Mouse (Mus musculus): ENCODE results near the gene Uox. TPM values are rescaled to one million over a fixed set of nuclear protein-coding genes. Genes with fewer than 3 reads are reported as not detected.

Gene Uox
- 100 to 1,000 TPM in 1 of 2 experiments, 10 to 100 TPM in 1; 44.1 to 112 TPM for total RNA-seq (2021)
- long read RNA-seq, experiment 1, transcript Uox-201 (8 exons, 2,737 nt) = major isoform, 159 of 196 reads
- long read RNA-seq, experiment 1, partial matches to known transcripts = 10 of 196 reads
- long read RNA-seq, experiment 1, other reads (novel, unspliced or antisense) = 24 of 196 reads
- long read RNA-seq, experiment 2, transcript Uox-201 (8 exons, 2,737 nt) = major isoform, 8 of 9 reads
- long read RNA-seq, experiment 2, partial matches to known transcripts = 0 of 9 reads
- long read RNA-seq, experiment 2, other reads (novel, unspliced or antisense) = 1 of 9 reads

DNA sequence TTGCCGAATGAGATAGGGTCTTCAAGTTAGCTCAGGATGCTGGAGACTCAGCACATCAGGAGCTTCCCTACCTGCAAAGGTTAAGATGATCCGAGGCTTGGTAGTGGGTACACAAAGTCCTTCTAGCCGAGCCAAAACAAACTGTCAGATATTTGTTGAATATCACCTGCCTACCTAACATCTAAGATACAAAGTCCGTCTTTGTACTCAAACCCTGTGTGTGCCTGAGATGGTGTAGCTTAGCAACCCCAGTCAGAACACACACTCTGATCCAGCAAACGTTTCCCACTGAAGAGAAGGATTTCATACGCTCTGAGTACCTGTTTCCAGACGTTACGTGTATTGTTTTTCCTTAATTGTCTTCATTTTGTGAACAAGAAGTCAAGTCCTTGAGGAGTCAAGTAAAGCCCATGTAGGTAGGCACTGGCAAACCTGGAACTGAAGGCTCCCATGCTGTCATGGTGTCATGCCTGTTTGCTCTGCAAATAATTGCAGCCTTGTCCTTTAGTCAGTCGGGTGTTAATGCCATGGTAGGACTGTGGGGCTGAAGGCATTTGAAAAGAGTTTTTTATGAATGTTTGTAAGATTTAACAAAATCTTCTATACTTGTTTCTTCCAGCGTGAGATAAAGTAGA, at the start of gene Uox:
Uox (plus strand) TSS at position 279 of the 635 bp plus-strand sequence.
- no peak for DNase-seq

DNA sequence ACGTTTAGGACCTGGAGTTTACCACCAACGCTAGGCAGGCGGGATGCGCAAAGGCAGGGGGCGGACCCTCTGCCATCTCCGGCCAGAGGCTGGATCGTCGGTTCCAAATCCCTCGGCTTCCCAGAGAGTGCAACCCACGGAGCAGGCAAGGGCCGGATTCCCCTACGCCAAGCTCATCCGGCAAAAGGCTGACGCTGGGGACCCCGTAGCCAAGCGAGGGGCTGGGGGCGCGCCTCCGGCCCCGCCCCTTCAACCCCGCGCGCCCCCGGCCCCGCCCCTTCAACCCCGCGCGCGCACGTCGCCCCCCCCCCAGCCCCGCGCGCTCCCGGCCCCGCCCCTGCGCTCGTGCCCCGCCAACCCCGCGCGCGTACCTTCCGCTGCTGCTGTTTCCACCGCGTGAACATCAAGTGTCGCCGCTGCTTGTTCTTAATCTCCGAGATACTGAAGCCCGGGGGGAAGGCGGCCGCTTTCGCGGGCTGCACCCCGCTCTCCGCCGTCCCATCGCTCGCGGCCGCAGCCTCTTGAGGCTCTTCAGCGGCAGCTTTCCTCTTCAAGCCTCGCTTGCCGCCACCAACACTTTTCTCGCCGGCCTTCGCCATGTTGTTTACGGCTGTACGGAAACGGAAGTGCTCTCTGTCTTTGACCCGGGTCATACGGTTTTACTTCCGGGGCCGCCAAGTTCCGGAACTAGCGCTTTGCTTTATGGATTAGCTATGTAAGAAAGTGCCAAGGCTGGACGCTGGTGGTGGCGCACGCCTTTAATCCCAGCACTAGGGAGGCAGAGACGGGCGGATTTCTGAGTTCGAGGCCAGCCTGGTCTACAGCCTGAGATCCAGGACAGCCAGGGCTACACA, 49.2 kb upstream of the Uox start, which contains the start of gene Rpf1:
Rpf1 (minus strand) TSS at position 632 of the 854 bp plus-strand sequence.
- peak; percentile 92 for DNase-seq

DNA sequence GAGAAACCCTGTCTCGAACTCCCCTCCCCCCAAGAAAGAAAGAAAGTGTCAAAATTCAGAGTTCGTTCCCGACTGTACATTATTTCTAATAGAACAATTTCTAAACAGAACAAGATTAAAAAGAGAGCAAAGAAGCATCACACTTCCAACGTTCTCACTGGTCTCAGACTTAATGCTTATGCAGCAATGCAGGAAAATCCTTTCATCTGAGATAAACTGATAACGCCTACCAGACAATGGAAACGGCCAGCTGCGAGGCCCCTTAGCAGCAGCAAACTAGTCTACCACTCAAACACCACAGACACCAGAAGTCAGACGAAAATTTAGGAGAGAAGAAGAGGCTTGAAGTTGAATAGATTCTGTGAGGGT, 48.6 kb upstream of the Uox start:
- DNase-seq = no peak

DNA sequence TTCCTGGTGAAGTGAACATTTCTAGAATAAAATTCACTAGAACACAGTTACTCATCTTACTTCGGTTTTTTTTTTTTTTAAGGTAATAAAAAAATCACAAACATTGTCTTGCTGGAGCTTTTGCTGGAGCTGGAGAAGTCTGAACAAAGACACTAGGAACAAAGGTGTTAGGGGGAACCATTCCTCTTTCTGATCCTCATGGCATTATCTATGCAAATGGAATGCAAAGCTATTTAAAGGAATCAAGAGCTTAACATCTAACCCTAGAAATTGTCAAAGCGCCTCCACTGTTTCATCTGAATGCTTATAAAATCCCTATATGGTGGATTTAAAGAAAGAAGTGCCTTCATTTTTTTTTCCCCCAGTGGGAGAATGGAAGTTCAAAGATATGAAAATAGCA, 41.9 kb upstream of the Uox start:
- DNase-seq = no peak

DNA sequence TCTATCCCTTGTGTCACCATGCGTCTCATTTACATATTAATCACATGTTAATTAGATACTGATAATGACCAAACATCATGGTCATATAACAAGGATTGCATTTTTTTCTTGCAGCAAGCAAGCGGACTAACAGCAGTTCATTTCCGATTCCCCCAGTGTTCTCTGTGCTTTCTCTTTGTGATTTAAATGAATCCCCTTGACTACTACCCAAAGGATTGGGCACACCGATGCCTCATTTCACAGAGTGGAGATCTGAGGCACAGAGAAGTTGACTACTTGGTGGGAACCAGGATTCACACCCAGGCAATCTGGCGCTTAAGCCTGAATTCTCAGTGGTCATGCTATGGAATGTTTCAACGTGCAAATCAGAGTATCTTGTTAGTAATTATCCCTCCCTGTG, 35.2 kb upstream of the Uox start:
- no peak for DNase-seq

DNA sequence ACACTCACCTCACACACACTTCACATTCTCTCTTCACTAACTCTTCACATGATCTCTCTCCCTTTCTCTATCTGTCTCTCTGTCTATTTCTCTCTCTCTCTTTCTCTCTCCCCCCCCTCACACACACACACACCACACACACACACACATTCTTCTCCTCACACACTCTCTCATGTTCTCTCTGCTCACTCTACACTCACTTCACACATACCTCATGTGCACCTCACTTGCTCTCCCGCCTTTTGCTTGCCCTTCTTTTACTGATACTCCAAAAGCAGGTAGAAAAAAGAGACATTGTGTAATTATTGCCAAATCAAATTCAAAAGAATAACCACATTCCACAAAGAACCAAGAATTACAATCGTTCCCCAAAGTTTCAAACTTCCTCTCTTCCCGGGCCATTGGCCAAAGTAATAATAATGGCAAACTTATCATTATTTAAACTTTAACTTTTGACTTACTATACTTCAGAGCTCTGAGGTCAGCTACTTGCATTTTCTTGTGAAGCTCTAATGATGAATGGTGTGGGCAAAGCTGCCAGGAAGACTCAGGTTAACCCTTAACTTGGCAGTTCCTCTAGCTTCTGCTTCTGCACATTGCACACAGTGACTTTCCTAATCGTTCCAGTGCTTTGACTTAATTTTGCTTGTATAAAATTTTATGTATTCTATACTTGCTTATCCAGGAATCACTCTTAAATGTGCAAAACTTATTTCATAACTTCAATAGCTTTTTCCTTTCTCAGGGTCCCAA, 29.5 kb upstream of the Uox start:
- DNase-seq = no peak

DNA sequence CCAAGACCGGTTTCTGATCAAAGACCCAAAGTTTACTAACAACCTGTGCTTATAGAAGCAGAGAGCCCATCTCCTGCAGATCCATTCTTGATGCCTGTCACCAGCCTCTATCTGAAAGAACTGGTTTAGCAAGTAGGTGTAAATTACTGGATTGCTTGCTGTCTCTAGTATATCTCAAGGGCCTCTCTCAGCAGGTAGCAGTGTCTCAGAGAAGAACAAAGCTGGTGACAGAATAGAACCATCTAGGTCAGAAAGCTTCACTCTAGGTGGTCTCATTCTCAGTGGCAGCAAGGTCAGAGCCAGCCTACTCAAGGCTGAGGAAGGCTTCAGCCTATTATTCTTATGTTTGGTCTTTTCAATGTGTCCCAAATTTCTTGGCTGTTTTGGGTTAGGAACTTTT, 26.6 kb upstream of the Uox start:
- no peak for DNase-seq

DNA sequence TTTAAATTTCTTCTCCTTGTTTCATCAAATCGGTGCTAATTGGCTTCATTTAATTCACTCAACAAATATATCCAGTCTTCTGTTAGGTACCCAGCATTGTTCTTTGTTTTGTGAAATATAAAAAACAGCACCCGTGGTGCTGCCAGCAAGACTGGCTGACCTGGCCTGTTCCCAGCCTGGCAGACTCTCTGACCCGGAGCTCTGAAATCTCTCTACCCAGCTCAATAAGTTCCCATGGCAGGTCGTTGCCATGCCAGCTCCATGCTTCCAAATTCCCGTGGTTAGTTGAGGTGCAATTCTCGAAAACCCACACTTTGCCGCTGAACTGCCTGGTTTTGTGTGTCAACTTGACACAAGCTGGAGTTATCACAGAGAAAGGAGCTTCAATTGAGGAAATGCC, 15.4 kb upstream of the Uox start:
- no peak for DNase-seq

DNA sequence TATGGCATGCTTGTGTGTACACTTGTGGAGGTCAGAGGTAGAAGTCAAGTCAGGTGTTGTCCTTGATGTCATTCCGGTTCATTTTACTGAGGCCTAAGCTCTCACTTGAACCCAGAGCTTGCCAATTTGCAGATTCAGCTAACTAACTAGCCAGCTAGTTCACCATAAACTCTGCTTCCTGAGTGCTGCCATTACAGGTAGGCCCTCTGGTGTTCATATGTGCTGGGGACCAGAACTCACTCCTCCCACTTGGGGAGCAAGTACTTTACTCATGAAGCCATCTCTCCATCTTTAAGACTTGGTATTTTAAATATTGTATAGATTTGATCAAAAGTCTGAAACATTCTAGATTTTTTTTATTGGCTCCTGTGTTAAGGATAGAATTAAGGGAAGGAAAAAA, 13.7 kb upstream of the Uox start:
- no peak for DNase-seq

DNA sequence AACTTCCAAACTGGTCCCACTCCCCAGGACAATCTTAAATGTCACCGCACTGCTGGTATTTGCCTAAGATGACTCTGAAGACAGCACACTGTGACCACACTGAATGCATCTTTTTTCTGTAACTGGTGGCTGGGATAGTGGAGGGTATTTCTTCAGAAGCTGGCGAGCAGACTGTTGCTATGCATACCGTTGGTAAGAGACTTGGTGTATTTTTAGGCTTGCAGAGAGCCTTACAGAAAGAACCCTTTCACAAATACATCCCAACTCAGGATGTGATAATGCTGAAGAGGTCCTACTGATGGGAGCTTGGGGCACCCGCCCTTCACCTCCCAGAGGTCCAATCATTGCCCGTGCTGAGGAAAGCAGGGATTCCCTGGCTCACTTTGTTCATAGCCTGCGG, 12.7 kb upstream of the Uox start:
- no peak for DNase-seq

DNA sequence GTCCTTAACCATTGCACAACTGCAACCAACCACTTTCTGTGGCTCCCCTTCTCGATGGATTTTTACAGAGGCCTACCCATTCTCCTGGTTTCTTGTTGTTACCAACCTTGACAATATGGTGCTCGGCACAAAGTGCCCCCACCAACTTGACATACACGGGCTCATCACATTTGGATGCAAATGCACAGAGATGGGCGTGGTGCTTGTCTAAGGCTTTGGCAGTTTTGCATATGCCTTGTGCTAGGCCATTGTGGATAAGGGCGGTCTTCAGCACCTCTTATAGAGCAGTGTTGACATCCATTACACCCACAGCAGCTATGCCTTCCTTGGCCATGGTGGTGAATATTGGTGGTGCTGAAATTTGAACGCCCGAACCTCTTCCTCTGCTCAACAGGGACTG, 7.3 kb upstream of the Uox start:
- no peak for DNase-seq

DNA sequence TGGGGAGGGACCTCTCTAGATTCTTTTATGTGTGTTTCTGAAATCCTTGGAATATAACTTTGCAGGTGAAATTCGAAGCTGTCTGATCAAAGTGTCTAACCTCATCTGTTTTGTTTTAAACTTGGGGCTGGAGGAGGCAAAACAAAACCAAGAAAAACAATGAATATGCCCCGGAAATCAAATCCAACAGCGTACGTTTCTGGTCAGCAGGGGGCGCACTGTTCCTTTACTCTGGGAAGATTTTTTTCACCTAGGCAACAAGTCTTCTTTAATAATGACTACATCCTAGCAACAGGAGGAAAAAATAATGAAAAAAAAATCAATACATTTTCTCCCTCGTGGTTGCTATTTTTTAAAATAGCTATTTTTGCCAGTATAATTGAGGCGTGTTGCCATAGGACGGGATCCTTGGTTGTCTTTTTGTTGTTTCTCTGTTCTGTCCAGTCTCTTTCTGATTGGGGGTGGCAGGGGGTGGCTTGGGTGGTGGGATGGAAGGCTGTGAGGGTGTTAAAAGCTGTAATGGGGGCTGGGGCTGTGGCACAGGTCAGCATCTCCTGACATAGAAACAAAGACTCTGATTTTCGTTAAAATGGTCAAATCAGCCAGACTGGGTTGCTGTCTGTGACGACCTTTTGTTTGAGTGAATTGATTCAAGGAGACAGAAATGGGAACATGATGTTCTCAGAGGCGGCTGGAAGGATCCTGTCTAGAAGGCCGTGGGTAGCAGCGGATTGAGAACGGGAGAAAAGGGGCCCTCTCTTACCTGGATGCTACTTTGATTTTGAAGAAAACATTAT, 5.8 kb upstream of the Uox start:
- peak; percentile 89 for DNase-seq

DNA sequence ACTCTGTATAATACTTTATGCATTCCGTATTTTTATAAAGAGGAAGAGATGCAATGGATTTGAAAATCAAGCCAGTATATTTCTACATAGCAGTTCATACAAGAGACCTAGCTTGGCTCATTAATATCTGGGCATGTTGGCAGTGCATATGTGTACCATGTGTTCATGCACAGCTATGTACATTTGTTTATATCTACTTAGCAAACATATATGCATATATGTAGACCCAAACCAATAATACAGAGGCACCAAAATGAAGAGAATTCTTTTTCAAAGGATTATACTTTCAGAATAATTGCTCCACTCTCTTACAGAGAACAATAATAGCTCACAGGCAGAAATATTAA, 5.2 kb upstream of the Uox start:
- no peak for DNase-seq

DNA sequence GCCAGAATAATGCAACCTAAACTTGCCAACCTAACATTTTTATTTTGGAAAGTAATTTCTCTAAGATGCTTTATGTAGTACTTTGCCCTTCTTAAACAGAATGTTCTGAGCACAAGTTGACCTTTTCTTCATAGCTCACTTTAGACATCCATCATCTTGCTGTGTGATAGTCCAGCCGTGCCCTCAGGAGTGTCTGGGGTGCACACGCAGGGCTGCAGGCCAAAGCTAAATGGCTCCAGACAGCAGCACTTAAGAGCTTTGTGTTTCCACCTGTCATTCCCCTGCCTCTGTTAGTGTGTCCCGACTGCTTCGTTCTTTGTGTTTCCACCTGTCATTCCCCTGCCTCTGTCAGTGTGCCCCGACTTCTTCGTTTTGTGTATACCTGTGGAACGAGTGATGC, 2.9 kb upstream of the Uox start:
- DNase-seq = no peak

DNA sequence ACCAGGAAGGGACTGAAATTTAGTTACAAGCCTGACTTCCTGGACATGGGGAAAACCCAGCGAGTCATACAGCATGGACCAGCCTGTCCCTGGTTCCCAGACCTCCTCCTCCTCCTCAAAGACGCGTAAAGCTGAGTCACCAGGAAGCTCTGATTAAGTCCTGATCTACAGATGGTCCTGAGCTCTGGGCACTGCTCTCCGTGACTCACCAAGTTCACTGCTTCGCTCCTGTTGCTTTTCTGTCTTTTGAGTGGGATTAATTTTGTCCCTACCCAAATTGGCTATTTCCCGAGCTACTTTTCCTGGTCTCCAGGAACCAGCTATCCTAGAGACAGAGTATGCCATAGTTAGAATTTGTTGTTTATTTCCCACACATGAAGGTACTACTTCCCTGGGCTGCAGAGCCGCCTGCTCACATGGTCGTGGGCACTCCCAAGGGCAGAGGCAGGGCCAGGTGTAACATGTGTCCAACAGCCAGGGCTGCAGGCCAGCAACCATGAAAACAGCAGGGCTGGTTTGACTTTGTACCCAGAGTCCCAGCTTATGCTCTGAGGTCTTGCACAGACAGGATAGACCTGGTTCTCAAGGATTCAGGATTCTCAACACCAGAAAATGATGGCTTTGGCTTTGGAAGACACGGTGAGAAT, 2.2 kb upstream of the Uox start:
- peak; percentile 55 for DNase-seq

DNA sequence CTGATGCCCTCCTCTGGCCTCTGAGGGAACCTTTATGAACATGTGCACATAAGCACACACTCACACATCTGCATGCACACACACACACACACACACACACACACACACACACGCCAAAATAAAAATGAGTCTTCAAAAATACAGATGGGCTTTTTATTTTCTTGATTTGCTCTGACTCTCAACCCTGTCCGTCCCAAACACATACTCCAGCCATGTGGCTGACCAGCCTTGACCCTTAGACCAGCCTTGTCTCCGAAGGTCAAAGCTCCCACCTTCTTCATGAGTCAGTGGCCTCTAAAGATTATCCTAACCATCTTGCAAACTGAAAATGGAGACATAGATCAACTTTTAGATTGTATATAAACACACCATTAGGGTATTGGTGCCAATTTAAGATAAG, 632 bp upstream of the Uox start:
- no peak for DNase-seq

DNA sequence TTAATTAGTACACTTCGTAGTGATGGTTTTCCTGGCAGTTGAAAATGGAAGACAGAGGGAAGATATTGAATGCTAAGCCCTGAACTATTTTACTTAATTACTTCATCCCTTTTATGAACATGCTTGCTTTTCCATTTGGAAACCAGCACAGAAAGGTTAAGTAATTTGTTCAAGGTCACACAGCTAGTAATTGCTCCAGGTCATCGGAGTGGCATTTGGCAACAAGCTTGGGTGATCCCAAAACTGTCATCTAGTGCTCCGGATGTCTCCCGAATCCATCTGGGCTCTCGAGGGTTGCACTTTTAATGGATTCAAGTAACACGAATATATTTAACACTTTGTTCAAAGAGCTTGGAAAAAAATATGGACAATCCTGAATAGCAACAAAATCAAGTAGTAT, 713 bp downstream of the Uox start:
- DNase-seq = no peak

DNA sequence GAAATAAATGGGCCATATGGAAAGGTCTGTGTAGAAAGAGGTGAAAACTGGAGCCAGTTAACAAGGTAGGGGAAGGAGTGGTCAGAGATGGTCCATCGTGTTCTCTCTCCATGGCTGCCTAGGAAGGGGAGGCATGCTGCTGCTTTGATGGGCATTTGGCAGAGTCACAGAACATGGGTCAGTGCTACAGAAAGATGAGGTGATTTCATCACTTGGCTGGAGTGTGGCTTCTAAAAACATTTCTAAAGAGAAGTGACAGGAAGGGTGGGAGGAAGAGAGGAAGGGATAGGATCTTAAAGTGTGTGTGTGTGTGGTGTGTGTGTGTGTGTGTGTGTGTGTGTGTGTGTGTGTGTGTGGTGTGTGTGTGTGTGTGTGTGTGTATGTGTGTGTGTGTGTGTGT, 1.1 kb downstream of the Uox start:
- DNase-seq = no peak

DNA sequence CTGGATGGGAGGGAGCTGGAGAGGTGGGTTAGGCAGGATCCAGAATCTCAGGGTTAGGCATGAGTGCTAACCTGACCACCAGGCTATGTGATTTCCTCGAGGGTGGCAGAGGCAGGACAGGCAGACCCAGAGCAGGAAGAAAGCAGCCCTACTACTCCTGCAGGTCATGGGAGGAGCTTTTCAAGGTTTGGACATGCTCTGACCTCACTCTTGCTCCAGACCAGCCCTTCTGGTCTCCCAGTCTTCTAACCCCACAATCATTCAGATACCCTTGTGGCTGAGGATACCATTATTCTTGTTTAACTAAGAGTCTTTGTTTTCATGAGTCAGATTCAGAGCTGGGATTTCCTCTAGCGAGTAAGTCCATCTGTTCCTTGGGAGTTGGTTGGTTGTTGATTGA, 7.4 kb downstream of the Uox start:
- no peak for DNase-seq

DNA sequence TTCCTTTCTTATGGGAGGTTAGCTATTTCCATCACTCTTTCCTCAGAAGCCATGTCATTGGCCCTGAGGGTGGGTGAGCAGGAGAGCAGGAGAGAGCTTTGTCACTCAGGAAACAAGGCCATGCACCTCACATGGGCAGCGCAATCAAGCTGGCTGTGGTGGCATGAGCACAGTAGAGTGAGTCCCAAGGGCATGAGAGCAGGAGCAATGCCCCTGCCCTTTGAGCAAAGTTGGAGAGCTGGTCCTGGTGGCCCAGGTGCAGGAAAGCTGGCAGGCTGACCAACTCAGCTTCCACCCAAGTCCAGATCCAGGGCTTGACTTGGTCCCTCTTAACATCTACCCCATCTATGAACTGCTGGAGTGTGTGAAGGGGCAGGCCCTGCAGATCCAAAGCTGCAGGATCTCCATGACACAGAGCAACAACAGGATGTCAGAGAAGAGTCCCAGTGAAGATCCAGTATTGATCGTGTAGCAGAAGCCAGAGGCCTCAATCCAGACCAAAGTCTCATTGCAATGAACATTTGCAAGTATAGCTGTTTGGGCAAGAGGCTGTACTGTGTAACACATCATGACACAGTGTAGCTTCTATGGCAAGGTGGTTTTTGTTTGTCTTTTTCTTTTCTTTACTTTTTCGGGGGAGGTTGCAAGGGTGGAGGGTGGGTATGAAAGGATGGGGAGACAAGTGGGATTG, 10.0 kb downstream of the Uox start:
- DNase-seq = no peak

DNA sequence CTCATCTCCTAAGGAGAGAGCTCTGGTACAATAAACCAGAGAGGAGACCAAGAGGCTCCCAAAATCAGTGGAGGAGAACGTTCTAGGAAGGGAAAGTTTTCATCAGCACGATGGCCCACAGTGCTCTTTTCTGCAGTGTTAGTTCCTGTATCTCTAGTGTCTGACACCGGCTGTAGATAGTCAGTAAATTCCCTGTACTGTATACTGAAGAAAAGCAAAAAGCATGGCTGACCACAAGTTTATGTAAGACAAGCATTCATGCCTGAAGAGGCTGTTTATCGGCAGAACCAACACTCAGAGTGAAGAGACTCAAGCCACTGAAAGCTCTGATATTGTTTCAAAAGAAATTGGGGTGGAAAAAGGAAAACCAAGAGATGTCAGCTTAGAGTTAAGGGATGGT, 13.3 kb downstream of the Uox start:
- no peak for DNase-seq

All from adrenal gland, postnatal 10 days (tissue).